Mouse (Mus musculus) activated CD4-positive, CD25-positive, alpha-beta regulatory T cell, adult 4 months (primary cell): ENCODE data around the gene Txnl4b. TPM values are rescaled to one million over a fixed set of nuclear protein-coding genes. Genes with fewer than 3 reads are reported as not detected.
A peak's percentile ranks its signal among the peaks of the same experiment; 100 is the strongest.

Experiments
- ATAC-seq: one replicate; pipeline ENCODE4 v1.8.0; 2017
- polyA plus RNA-seq, 2 experiments: library from polyadenylated mRNA; unstranded; fragments of 100-300 nt; shearing (Covaris generic); gene quantifications; one replicate each; pipeline ENCODE4 v1.2.1; 2017

Gene Txnl4b
- polyA plus RNA-seq, 2 experiments from 2014 or later = 16.5 to 17.9 TPM

DNA sequence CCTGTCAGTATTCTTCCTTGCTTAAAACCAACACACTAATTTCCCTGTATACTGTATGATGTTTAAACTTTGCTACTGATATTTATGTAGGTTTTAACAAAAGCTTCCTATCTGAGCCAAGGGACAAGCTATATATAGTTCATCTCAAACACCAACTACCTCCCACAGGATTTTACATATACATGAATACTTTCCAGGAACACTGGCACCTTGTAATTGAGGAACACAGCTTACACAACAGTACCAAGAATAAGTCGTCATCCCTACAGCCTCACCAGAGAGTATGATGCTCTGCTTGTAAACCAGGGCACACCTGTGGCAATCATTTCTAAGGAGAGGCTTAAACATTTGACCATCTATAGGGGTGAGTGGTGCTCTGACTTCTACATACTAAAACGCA is 41.0 kb downstream of the Txnl4b start:
- ATAC-seq = no peak

DNA sequence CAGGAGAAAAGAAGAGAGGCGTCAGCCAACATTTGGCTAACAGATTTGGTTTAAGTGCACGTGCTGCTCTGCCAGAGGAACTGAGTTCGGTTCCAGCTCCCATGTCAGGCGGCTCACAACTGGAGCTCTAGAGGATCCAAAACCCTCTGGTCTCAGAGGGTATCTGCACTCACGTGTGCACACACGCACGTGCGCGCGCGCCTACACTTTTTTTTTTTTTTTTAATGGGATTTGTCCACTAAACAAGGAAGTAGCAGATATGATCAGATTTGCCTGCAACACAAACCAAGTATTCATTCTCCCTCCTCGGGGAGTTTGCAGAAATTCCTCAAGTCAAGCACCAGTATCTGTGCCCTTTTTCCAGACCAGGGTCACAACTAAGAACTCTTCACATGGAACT is 42.0 kb downstream of the Txnl4b start:
- no peak for ATAC-seq

- ATAC-seq = peak; percentile 97
Observed at GRCm38 (mm10) chr8:109608271-109609152, 42.8 kb downstream of the Txnl4b start, which contains the start of gene Dhodh. Gene Dhodh (minus strand): TSS chr8:109608673.

- no peak for ATAC-seq
Observed at GRCm38 (mm10) chr8:109609153-109609502, 43.4 kb downstream of the Txnl4b start.

- peak; percentile 77 for ATAC-seq
Observed at GRCm38 (mm10) chr8:109614243-109615210, 48.8 kb downstream of the Txnl4b start, which contains the start of gene Pkd1l3. Gene Pkd1l3 (plus strand): TSS chr8:109614517.

GRCm38 (mm10) chr8:109615569-109615968 is 49.9 kb downstream of the Txnl4b start:
- no peak for ATAC-seq

Other genes starting within 250 kb of the Txnl4b start
- gene Pmfbp1, start 71.9 kb upstream of the Txnl4b start, polyA plus RNA-seq = not detected
- gene Dhx38, start within 50 bp of the Txnl4b start, polyA plus RNA-seq = 10 to 100 TPM in 1 of 2 experiments, 1 to 10 TPM in 1; 9.1 to 14.2 TPM
- gene Hp, start 13.3 kb downstream of the Txnl4b start, polyA plus RNA-seq = not detected
- 10 to 100 TPM; 29.0 to 32.3 TPM for gene Dhodh, start 42.8 kb downstream of the Txnl4b start, polyA plus RNA-seq
- 1 to 10 TPM in 1 of 2 experiments, under 1 TPM in 1; 0.32 to 1.6 TPM for gene Pkd1l3, start 48.6 kb downstream of the Txnl4b start, polyA plus RNA-seq
- gene Ist1, start 127.4 kb downstream of the Txnl4b start, polyA plus RNA-seq = 100 to 1,000 TPM; 128 to 129 TPM
- 1 to 10 TPM; 5.1 to 5.5 TPM for gene Zfp821, start 139.7 kb downstream of the Txnl4b start, polyA plus RNA-seq
- 1 to 10 TPM; 2.2 to 2.8 TPM for gene Atxn1l, start 171.8 kb downstream of the Txnl4b start, polyA plus RNA-seq
- gene Ap1g1, start 212.7 kb downstream of the Txnl4b start, polyA plus RNA-seq = 10 to 100 TPM; 28.9 to 29.2 TPM